Mouse (Mus musculus): ENCODE results near the gene Grrp1. TPM values are rescaled to one million over a fixed set of nuclear protein-coding genes. Genes with fewer than 3 reads are reported as not detected.
A peak's percentile ranks its signal among the peaks of the same experiment; 100 is the strongest.
"Not testable (repeated sequence)": the region's sequence is repeated elsewhere in the genome, so short reads cannot be mapped to it uniquely, and the experiment has no call there.

Grrp1 gene
- polyA plus RNA-seq (2015; fragmentation: Nextera tagmentation; extraction: Ambion mirVana): 5.8 and 7.8 TPM in 2 replicates

DNA sequence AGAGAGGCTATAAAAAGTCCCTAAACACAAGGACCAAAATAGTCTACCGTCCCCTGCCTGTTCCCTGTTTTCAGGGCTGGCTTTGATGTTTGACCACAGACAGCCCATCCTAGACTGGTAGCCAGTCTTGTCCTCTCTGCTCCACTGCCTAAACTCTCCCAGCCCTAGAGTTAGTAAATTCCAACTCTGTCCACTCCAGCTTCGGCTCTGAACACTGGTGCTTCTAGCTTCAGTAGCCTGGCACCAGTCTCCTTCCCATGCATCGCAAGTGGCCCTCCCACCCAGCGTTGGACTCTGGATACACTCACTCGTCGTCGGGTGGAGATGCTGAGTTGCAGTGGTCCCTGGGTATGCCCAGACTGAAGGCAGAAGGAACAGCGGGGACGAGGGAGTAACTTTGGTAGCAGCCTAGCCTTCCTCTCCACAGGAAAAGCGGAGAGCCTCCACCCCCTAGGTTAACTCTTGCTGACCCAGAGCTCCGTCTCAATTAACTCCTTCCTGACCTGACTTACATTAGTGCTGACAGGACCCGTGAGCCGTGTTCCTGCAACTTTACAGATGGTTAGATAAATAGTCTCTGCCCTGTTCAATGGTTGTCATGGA, at the start of gene Grrp1:
Grrp1 (minus strand) TSS at position 385 of the 603 bp plus-strand sequence.
- peak within 1 kb of the TSS; percentile 19 for H3K4me2 ChIP-seq
- H3K4me1 ChIP-seq: peaks cover 65% of the 10 kb centered on the region
- no peaks in the 10 kb centered on the region for H3K36me3 ChIP-seq
- ATAC-seq (ENCODE audit: insufficient number of reproducible peaks, low FRiP score, low TSS enrichment, low read depth): no peak
- H3K27ac ChIP-seq: no peak within 1 kb of the TSS
- 3% methylated on average over 13 of the region's 13 CpGs for WGBS
- H3K4me3 ChIP-seq: peak within 1 kb of the TSS; percentile 52
- no peak within 1 kb of the TSS for H3K9ac ChIP-seq
- no peaks in the 10 kb centered on the region for H3K9me3 ChIP-seq
- H3K27me3 ChIP-seq: peaks cover 75% of the 10 kb centered on the region

GRCm38 (mm10) chr4:134302084-134302483, 48.2 kb upstream of the Grrp1 start:
- peaks cover 6% of the 10 kb centered on the region for H3K4me1 ChIP-seq
- WGBS: 73% methylated on average over 5 of the region's 5 CpGs
- no peak overlapping the region for H3K4me3 ChIP-seq
- no peak for ATAC-seq (ENCODE audit: insufficient number of reproducible peaks, low FRiP score, low TSS enrichment, low read depth)
- H3K9ac ChIP-seq: no peak overlapping the region
- H3K9me3 ChIP-seq: no peaks in the 10 kb centered on the region
- no peaks in the 10 kb centered on the region for H3K36me3 ChIP-seq
- no peak overlapping the region for H3K27ac ChIP-seq
- H3K4me2 ChIP-seq: no peak overlapping the region
- H3K27me3 ChIP-seq: no peaks in the 10 kb centered on the region

GRCm38 (mm10) chr4:134300316-134300715, 46.4 kb upstream of the Grrp1 start:
- Histone ChIP-seq H3K36me3 (no peaks in the 10 kb centered on the region), H3K4me2 (no peak overlapping the region), H3K9ac (no peak overlapping the region), H3K27ac (no peak overlapping the region), H3K9me3 (no peaks in the 10 kb centered on the region), H3K4me3 (no peak overlapping the region), H3K4me1 (0 out of 2 replicates have a peak, but pooled peaks cover 4% of the 10 kb centered on the region), H3K27me3 (no peaks in the 10 kb centered on the region)
- WGBS: 72% methylated on average over 9 of the region's 9 CpGs
- no peak for ATAC-seq (ENCODE audit: insufficient number of reproducible peaks, low FRiP score, low TSS enrichment, low read depth)

- 50% methylated on average over 4 of the region's 4 CpGs for WGBS
- Histone ChIP-seq H3K27ac (no peak overlapping the region), H3K4me2 (no peak overlapping the region), H3K27me3 (no peaks in the 10 kb centered on the region), H3K9ac (no peak overlapping the region), H3K9me3 (no peaks in the 10 kb centered on the region), H3K36me3 (no peaks in the 10 kb centered on the region), H3K4me3 (no peak overlapping the region), H3K4me1 (0 out of 2 replicates have a peak, but pooled peaks cover 4% of the 10 kb centered on the region)
- no peak for ATAC-seq (ENCODE audit: insufficient number of reproducible peaks, low FRiP score, low TSS enrichment, low read depth)
Measured at GRCm38 (mm10) chr4:134299498-134299810, 45.5 kb upstream of the Grrp1 start.

DNA sequence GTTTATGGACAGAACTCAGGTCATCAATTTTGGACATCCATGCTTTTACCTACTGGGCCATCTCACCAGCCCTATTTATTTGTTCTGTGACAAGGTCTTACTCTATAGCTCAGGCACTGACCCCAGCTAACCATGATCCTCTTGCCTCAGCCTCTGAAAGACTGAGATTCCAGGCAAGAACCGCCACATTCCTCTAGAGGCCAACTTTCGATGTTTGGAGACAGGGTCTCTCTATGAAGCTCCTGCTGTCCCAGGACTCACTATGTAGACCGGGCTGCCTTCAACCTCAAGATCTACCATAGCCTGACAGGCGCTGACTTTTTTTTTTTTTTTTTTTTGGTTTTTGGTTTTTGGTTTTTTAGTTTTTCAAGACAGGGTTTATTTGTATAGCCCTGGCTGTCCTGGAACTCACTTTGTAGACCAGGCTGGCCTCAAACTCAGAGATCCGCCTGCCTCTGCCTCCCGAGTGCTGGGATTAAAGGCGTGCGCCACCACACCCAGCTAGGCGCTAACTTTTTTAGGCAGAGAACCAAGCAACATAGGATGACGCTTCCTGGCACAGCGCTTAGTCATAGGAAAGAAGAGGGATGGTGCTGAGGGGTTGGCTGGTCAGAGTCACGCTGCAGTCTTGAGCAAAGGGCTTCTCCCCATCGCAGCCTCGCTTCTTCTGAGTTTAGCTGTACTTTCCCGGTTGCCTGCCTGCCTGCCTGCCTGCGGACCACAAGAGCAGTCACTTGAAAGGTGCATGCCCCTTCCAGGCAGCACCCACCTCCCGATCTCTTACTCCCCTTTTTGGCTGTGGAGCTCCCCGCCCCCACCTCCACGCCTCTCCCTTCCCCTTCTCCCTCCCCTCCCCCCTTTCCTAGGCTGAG, 45.0 kb upstream of the Grrp1 start:
- Histone ChIP-seq H3K4me3 (no peak overlapping the region), H3K27ac (no peak overlapping the region), H3K27me3 (peaks cover 3% of the 10 kb centered on the region; the same call in 1 of the 2 replicates), H3K9me3 (no peaks in the 10 kb centered on the region), H3K36me3 (no peaks in the 10 kb centered on the region), H3K4me1 (0 out of 2 replicates have a peak, but pooled peaks cover 4% of the 10 kb centered on the region), H3K4me2 (no peak overlapping the region), H3K9ac (no peak overlapping the region)
- WGBS: 72% methylated on average over 19 of the region's 19 CpGs
- ATAC-seq (ENCODE audit: insufficient number of reproducible peaks, low FRiP score, low TSS enrichment, low read depth): no peak

DNA sequence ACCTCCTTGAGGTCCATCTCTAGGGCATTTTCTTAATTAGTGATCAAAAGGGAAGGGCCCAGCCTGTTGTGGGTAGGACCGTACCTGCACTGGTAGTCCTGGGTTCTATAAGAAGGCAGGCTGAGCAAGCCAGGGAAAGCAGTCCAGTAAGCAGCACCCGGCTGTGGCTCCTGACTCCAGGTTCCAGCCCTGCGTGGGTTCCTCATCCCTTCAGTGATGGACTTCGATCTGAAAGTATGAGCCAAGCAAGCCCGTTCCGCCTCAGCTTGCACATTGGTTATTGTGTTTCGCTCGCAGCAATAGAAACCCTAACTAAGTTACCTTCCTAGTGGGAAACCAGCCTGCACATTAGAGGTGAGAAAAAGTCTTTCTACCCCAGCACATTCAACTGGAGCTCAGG, 43.5 kb upstream of the Grrp1 start:
- Histone ChIP-seq H3K36me3 (no peaks in the 10 kb centered on the region), H3K27me3 (peaks cover 10% of the 10 kb centered on the region; the same call in 1 of the 2 replicates), H3K4me3 (no peak overlapping the region), H3K4me2 (no peak overlapping the region), H3K4me1 (0 out of 2 replicates have a peak, but pooled peaks cover 4% of the 10 kb centered on the region), H3K27ac (no peak overlapping the region), H3K9me3 (no peaks in the 10 kb centered on the region), H3K9ac (no peak overlapping the region)
- no peak for ATAC-seq (ENCODE audit: insufficient number of reproducible peaks, low FRiP score, low TSS enrichment, low read depth)
- 91% methylated on average over 8 of the region's 8 CpGs for WGBS

GRCm38 (mm10) chr4:134296523-134296922, 42.6 kb upstream of the Grrp1 start:
- Histone ChIP-seq H3K36me3 (no peaks in the 10 kb centered on the region), H3K4me1 (0 out of 2 replicates have a peak, but pooled peaks cover 4% of the 10 kb centered on the region), H3K4me2 (no peak overlapping the region), H3K9ac (no peak overlapping the region), H3K27me3 (peaks cover 10% of the 10 kb centered on the region; the same call in 1 of the 2 replicates), H3K27ac (no peak overlapping the region), H3K9me3 (no peaks in the 10 kb centered on the region), H3K4me3 (no peak overlapping the region)
- 95% methylated on average over 4 of the region's 4 CpGs for WGBS
- ATAC-seq (ENCODE audit: insufficient number of reproducible peaks, low FRiP score, low TSS enrichment, low read depth): no peak

GRCm38 (mm10) chr4:134296096-134296495, 42.2 kb upstream of the Grrp1 start:
- H3K9ac ChIP-seq; H3K4me2 ChIP-seq; H3K4me1 ChIP-seq; H3K36me3 ChIP-seq; H3K9me3 ChIP-seq; H3K4me3 ChIP-seq; ATAC-seq (ENCODE audit: insufficient number of reproducible peaks, low FRiP score, low TSS enrichment, low read depth); H3K27ac ChIP-seq: not testable (repeated sequence)
- peaks cover 10% of the 10 kb centered on the region; the same call in 1 of the 2 replicates for H3K27me3 ChIP-seq
- 86% methylated on average over 4 of the region's 4 CpGs for WGBS

DNA sequence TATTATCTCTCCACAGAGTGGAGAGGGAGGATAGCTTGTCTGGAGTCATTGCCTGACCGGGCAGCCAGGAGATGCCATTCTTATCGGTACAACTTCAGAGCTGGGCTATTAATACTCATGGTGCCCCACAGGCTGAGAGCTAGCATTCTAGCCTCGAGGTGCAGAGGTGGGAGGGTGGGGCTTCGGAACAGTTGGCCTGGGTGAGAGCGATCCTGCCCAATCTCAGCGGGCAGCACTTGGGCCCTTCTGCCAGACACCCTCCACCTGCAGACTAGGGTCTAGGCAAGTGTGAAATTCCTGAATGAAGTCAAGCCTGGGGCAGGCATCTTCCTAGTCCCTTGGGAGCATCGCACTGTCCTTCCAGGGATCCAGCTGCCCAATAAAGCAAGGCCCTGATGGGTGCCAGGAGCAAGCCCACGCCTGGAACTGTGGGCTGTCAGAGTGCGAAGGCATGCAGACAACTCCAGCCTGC, 39.8 kb upstream of the Grrp1 start:
- no peak for ATAC-seq (ENCODE audit: insufficient number of reproducible peaks, low FRiP score, low TSS enrichment, low read depth)
- 45% methylated on average over 9 of the region's 9 CpGs for WGBS
- no peak overlapping the region for H3K9ac ChIP-seq
- H3K4me2 ChIP-seq: no peak overlapping the region
- no peaks in the 10 kb centered on the region for H3K36me3 ChIP-seq
- H3K9me3 ChIP-seq: no peaks in the 10 kb centered on the region
- H3K27me3 ChIP-seq: peaks cover 10% of the 10 kb centered on the region; the same call in 1 of the 2 replicates
- H3K4me3 ChIP-seq: no peak overlapping the region
- peaks cover 3% of the 10 kb centered on the region for H3K4me1 ChIP-seq
- H3K27ac ChIP-seq: no peak overlapping the region

GRCm38 (mm10) chr4:134293061-134293691, 39.3 kb upstream of the Grrp1 start:
- H3K4me1 ChIP-seq: peaks cover 8% of the 10 kb centered on the region
- no peak for ATAC-seq (ENCODE audit: insufficient number of reproducible peaks, low FRiP score, low TSS enrichment, low read depth)

DNA sequence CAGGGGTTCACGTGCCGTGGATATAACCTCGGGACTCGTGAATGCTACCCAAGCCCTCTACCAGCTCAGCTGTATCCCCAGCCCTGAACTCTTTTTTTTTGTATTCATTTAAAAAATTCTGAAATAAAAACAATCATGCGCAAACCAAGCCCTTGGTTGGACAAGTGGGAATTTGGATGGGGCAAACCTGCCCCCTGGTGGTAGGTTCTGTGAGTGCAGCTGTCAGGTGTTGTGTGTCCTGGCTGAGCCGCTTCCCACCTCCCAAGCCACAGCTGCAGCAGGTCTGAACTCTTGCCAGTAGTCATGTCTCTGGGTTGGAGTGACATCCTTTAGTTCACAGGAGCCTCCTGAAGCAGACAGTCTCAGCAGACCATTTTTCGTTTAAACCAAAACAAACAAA, 38.2 kb upstream of the Grrp1 start:
- H3K9ac ChIP-seq: no peak overlapping the region
- WGBS: 14% methylated on average over 7 of the region's 7 CpGs
- H3K27me3 ChIP-seq: peaks cover 10% of the 10 kb centered on the region; the same call in 1 of the 2 replicates
- H3K4me2 ChIP-seq: no peak overlapping the region
- H3K36me3 ChIP-seq: no peaks in the 10 kb centered on the region
- H3K9me3 ChIP-seq: no peaks in the 10 kb centered on the region
- H3K4me3 ChIP-seq: no peak overlapping the region
- no peak overlapping the region for H3K27ac ChIP-seq
- H3K4me1 ChIP-seq: peaks cover 13% of the 10 kb centered on the region
- no peak for ATAC-seq (ENCODE audit: insufficient number of reproducible peaks, low FRiP score, low TSS enrichment, low read depth)

More at GRCm38 (mm10) chr4:134293061-134293691, 39.3 kb upstream of the Grrp1 start:
- Histone ChIP-seq H3K4me2 (no peak overlapping the region), H3K27ac (no peak overlapping the region), H3K36me3 (no peaks in the 10 kb centered on the region), H3K27me3 (peaks cover 10% of the 10 kb centered on the region; the same call in 1 of the 2 replicates), H3K4me3 (no peak overlapping the region), H3K9ac (no peak overlapping the region), H3K9me3 (no peaks in the 10 kb centered on the region)
- 67% methylated on average over 18 of the region's 18 CpGs for WGBS

Measured in limb, embryonic 15.5 days (tissue).